Mouse (Mus musculus): ENCODE measurements at regions not wholly inside any gene's neighbourhood (a gene's known extent, or its start where the extent isn't known, plus 50 kb on each side); places are given as distances from the start of the nearest gene placed in this dataset.

DNA sequence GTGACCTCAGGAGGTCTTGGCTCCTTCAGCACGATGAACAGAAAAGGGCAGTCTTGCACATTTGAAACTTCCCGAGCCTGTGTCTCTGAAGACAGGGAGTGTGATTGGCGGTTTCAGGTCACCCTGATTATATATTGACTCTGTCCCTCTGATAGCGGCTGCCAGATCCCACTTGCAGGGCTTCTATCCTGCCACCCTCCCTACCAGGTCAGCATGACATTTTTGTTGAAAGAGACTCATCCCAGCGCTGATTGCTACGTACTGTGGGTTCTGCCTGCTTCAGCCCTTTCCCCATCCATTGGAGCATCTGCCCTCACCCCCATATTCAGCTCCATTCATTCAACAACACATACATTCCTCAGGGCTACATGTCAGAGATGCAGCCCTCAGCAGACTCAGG is 466.7 kb downstream of the Etnk1 start:
- TF ChIP-seq CTCF (IDR thresholded peaks at IDR 0.05) = no peak
- no peak for TF ChIP-seq POLR2A (IDR thresholded peaks at IDR 0.05; ENCODE audit: insufficient read depth, low read depth, low read length)
